Mouse (Mus musculus) MEL-GATA-1-ER (cell line): ENCODE measurements around the gene Nrxn1.

Experiments
- DNase-seq: peaks from one replicate; pipeline ENCODE4 v3.0.0-alpha.2; 2012; ENCODE audit warnings: low read depth; ENCODE audit errors: extremely low read depth

Nrxn1 gene

DNA sequence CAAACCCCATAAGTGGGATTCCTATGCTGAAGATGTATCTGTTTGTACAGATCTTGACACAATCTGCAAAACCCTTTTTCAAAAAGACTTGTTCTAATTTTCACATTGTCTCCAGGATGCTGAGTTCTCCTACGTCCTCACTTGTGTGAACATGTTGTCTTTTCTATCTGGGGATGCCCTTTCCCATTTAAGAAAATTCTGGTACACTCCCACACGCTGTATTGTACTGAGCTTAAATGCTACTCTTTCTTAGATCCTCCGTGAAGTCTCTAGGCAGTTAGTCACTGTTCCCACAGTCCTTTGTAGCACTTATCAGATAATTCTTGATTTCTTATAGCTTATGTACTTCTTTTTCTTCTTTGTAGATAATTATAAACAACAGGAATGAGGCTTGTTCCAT lies 997.9 kb downstream of the Nrxn1 start:
- DNase-seq, result no peak

DNA sequence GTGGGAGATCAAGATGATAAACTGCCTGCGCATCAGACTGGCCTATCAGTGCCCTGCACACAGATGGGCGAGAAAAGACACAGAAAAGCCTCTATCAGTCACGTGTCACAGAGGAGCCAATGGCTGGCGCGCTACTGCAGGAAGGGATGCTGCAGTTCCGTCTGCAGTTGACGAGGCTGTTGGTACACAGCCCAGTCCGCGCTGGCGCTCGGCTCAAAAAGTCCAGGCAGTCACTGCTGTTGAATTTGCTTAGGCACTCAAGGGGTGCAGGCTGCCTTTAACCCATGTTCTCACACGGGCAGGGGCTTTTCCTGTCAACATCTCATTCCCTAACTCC lies 1004.6 kb downstream of the Nrxn1 start:
- DNase-seq, result no peak

DNA sequence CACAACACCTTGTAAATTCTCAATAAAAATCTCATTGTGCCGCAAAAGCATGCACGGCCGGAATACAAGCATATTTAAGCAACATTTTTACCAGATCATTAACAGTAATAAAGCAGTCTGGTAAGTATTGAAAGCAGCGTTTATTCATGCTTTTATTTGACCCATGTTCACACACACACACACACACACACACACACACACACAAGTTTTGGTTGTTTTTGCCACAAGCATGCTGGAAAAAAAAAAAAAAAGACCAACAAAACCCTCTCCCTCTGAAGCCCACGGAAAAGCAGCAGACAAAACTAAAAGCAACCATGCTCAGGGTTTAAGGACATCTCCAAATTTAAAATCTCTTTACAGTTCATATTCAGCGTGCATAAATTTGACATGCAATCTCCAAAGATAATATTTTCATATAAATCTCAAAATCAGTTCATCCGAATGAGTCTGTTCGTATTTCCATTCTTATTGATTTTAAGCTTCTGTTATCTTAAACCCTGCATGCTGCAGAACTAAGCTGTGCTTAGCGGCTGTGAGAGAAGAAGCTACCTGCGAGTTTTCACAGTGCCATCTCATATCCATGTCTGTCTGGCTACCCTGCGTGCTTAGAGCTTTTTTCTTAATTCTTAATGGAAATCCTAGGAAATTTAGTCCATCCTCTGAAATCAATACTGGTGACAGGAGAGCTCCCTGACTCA lies 1005.1 kb downstream of the Nrxn1 start:
- no peak for DNase-seq

DNA sequence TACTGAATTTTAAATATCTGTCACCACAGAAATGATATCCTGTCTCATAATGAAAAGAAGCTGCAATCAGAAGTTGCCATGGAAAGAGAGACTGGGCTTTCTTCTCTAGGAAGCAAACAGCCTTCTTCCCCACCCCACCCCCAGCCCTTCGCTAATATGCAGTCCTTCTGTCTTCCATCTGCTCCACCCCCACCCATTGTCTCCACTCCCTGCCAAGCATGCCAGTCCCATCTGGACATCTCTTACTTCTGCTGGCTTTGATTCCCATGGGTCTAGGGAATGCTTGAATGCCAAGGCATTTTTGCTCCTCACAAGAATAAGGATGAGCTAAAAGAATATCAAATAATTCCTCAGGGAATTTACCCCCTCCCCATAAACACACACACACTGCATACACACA lies 1006.0 kb downstream of the Nrxn1 start:
- no peak for DNase-seq

DNA sequence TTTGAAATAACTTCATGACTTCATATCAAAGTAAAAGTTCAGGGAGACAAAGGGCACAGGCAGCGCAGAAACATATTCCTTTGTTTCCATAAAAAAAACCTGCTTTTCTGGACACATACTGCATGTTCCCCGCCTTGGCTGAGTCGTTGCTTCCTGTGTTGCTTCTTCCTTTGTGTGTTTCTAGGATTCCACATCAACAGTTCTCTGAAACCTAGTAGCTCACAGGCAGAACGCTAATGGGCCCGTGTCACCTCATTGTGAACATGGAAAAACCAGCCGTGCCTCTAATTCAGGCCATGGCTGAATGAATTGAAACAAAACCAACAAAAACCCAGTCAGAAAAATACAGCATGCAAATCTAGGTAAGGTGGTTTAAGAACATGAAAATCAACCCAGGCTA lies 1013.9 kb downstream of the Nrxn1 start:
- DNase-seq, result no peak

DNA sequence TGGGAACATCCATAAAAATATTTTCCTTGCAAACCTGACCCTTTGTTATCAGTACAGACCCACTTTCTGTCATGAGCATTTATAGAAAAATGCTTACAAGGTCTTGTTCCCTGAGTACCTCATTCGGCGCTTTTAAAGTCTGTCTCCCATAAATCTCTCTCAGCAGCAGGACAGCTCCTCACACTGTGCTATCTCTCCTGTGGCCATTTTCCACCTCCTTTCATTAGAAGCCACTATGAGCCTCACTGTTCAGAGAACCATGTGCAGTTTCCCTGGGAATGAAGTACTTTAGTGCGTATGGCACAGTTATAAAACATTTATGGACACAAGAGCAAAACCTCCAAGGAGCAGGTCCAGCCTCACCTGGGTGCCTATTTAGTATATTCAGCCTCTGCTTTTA lies 1014.4 kb downstream of the Nrxn1 start:
- DNase-seq, result no peak

DNA sequence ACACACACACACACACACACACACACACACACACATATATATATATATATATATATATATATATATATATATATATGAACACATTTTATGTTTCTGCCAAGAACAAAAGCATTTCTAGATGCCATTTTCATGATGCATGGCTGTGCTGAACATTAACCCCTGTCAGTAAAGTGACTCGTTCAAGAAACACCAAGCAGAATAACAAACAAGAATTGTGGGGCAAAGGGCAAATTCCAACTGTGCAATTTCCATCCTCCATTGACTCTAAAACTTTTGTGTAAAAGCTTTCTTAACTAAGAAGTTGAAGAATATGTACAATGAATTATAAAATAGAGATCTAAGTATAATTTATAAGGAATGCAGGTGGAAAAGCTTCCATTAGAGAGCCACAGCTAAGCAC lies 1030.0 kb downstream of the Nrxn1 start:
- no peak for DNase-seq

DNA sequence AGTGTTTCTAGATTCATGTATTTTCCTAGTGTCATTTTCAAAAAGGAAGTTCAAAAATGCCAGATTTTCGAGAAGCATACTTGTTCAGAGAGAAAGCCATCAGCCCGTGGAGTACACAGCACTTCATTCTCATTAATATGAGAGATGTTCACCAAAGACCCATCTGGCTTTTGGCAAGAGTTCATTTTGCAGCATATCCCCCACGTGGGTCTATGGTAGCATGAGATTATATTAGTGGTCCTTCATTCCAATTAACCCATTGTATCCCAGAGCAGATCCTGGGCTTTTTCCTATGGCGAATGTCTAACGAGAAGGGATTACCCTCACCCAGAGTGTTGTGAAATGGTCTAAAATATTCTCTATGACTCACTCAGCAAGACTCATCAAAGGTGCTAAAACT lies 1032.0 kb downstream of the Nrxn1 start:
- no peak for DNase-seq

DNA sequence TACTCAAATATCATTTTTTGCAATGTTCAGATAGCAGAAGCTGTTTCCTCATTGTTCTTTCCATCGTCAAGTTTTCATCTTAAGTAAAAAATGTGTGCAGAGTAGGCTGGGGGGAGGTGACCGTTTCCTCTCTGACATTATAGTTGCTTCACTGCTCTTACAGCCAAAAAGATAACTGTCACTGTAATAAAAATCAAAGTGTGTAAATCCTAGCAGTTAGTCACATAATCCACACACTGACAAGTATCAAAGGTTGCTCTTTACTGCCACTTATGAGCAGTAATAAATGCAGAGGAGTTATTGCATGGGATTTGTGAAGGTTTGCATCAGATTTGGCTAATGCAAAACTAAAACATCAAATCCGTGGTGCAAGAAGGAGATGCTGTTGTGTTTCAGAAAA lies 1032.7 kb downstream of the Nrxn1 start:
- no peak for DNase-seq

DNA sequence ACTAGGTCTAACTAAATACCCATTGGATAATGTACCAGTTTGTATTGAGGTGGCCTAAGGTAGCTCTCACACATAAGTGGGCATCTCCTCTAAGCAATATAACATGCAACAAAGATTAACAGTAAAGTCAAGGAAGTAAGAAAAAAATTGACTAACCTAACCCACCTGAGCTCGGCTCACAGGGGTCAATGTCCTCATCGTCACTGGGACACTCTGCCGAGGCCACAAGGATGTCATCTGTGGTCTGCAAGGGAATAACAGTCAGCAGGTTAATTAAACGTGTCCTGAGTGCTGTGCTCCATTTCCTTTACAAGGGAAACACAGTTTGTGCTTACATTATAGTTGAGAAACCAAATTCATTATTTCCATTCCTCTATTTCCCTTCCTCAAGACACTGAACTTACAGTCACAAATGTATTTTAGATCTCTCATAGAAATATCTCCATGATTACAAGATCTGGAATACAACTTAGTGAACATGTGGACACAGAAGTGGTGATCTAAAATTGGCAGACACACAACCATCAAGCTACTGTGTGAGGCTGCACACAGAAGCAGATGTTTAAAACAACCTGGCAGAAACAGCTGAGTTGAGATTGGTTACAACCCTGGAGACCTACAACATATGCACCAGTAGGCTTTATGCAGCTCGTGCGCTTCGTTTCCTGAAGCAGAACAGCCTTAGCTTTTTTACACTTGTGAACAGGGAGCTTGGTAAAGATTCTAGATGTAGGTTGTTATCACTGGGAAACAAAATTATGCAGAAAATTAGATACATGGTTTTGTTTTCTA lies 1033.4 kb downstream of the Nrxn1 start:
- no peak for DNase-seq

DNA sequence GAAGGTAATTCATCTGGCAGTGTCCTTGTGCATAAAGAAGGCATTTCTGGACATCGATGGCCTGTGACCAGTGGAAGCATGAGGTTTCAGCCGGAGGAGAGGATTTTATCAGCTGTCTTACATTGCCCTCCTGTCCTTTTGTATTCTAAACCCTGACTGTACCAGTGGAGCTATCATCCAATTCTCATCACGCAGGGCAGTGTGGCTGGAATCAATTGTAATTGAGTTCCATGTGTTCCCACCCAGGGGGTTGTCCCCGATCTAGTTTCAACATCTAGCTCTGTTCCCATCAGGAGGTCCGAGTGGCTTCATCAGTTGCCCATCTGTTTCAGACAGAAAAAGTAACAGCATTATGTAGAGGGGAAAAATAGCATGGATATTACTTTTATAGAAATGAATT lies 1038.6 kb downstream of the Nrxn1 start:
- no peak for DNase-seq

DNA sequence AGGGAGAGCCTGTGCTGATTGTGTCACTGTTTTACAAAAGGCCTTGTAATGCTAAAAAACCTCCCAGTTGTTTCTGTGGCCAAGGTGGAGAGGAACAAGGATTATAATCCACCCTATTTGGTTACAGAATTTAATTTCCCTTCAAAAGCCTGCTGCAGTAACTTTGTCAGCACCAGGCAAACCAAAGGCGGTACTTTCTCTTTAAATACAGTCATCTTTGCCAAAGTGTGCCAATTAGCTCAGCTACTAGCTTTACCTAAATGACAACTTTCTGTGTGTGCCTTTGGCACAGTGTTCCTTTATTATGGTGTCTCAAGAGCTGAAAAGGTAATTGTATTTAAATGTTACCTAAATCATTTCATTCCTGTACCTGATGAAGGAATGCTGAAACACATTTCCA lies 1053.6 kb downstream of the Nrxn1 start:
- no peak for DNase-seq

DNA sequence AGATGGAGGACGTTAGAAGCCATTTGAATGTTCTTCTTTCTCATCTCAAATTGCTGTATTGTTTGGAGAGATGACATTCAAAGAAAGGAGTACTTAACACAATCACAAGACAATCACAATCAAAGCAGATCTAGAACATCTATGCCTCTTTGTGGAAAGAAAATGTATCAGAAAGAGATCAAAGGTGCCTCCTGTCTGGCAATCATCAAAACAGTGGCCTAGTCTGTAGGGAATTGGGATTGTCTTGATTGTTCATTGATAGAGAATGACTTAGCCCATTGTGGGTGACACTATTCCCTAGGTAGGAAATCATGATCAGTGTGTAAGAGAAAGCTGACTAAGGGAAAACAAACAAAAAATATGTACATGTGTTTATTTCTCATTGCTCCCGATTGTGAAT lies 1060.5 kb downstream of the Nrxn1 start:
- DNase-seq, result no peak

DNA sequence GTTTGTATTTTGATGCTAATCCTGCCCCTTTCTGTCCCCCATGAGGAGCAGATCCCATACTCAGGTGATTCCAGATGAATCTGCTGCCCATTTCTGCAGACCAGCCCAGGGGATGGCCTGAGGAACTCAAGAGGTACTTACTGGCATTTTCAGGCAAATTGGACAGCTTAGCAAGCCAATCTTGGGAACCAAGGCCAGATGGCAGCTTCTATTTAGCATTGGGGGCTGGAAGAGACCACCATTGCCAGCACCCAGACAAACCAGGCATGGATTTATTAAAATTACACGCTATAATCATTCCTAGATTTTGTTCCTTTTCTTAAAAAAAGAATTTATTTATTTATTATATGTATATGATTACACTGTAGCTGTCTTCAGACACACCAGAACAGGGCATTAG lies 1076.2 kb downstream of the Nrxn1 start:
- no peak for DNase-seq

DNA sequence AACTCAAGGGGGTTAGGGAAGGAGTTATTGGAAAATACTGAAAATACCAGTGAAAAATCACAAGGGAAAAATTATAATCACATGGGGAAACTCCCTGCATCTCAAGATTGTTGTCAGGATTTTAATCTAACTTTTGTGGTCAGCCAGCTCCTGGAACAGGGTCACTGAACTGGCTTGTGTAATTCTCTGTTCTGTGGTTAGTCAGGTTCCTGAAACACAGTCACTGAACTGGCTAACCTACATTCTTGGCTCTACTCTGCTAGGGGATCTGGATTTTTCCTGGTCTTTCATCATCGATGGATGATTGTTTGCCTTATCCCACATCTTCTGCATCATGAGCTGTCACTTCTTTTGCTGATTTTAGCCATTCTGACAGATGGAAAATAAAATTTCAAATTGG lies 1081.1 kb downstream of the Nrxn1 start:
- DNase-seq, result no peak

DNA sequence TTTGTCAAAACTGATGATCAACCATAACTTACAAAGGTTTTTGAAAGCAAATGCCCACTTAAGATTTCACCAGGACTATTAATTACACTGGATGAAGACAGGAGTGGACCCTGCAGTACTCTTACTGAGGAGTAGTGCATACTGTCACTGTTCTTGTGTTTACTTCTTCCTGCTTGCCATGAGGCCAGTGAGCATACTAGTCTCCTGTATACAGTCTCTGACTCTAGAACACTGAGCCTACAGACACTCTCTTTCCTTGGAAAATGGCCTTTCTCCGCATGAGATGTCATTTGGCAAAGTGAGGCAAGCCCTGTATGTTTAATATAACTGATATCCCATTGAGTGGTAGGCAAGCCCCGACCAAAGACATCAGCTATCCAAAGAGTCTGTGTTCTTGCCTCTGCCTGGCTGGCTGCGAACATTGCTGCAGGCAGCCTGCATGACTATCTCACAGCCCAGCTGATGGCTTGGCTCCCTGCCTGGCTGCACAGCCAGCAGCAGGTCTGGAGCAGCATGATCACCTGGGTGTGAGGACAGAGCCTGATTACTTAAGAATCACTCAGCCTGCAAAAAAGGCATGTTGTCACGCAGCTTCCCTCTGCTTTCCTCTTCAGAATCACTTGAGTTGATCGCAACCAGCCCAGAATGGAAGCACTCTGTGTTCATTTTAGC lies 1085.3 kb downstream of the Nrxn1 start:
- no peak for DNase-seq

DNA sequence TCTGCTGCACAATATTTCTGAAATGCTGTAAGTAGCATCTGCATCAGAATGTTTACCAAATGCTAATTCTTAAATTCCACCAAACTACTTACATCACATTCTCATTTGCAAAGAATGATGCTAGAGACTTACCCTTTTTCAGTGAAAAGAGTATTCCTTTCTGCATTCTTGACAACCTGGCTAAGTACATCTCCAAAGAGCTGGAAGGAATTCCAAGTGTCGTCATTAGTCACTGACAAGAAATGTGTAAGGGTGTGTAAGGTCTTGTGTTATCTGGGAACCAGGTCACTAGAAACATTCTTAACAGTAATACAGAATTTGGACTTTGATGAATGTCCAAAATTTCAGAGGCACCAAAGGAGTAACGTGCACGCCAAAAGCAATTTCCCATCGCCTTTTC lies 1102.2 kb downstream of the Nrxn1 start:
- DNase-seq, result no peak
